Mouse (Mus musculus) kidney, embryonic 16.5 days (tissue): ENCODE measurements at regions not wholly inside any gene's neighbourhood (a gene's known extent, or its start where the extent isn't known, plus 50 kb on each side); places are given as distances from the start of the nearest gene placed in this dataset.

Experiments used
- ATAC-seq: fragments of 200-750 bp; cut with Nextera tagmentation; 2 replicates; pipeline ENCODE4 v1.8.0; 2017; ENCODE audit warnings: moderate TSS enrichment; ENCODE audit not compliant: low FRiP score, low TSS enrichment
- H3K27ac ChIP-seq: fragments of 300-500 bp; sonication (generic); 2 replicates; pipeline ENCODE4 v1.5.1; 2014; ENCODE audit warnings: low read length
- H3K27me3 ChIP-seq: fragments of 300-500 bp; sonication (generic); 2 replicates; pipeline ENCODE4 v1.6.1; 2014; ENCODE audit warnings: low read length, control low read depth, mixed read lengths; ENCODE audit not compliant: insufficient read depth
- H3K36me3 ChIP-seq: fragments of 300-500 bp; sonication (generic); 2 replicates; pipeline ENCODE4 v1.6.1; 2014; ENCODE audit warnings: low read length, control low read depth, mixed read lengths; ENCODE audit not compliant: insufficient read depth
- H3K4me1 ChIP-seq: fragments of 300-500 bp; sonication (generic); 2 replicates; pipeline ENCODE4 v1.6.1; 2014; ENCODE audit warnings: low read length, control low read depth, mixed read lengths; ENCODE audit not compliant: insufficient read depth
- H3K4me2 ChIP-seq: fragments of 300-500 bp; sonication (generic); replicated peaks from 2 replicates; pipeline ENCODE4 v1.6.1; 2014; ENCODE audit warnings: low read depth, low read length
- H3K4me3 ChIP-seq: fragments of 300-500 bp; sonication (generic); 2 replicates; pipeline ENCODE4 v1.5.1; 2014; ENCODE audit warnings: mild to moderate bottlenecking, low read length
- H3K9ac ChIP-seq: fragments of 300-500 bp; sonication (generic); replicated peaks from 2 replicates; pipeline ENCODE4 v1.6.1; 2014; ENCODE audit warnings: low read length
- H3K9me3 ChIP-seq: fragments of 300-500 bp; sonication (generic); 2 replicates; pipeline ENCODE4 v1.6.1; 2016; ENCODE audit warnings: low read length, control low read depth
- WGBS: fragments of 180-500 bp; shearing (Covaris S2); extraction: QIAGEN DNeasy Blood & Tissue Kit; methylation state at CpG from one replicate; pipeline ENCODE4 v1.1.7; 2014; 5-methylcytosine and 5-hydroxymethylcytosine counted together

- Histone ChIP-seq H3K4me1 (peaks cover 8% of the 10 kb centered on the region; the same call in 1 of the 2 replicates), H3K27me3 (peaks cover 31% of the 10 kb centered on the region), H3K36me3 (no peaks in the 10 kb centered on the region), H3K27ac (no peak overlapping the region), H3K9ac (no peak overlapping the region), H3K4me2 (no peak overlapping the region), H3K9me3 (no peaks in the 10 kb centered on the region), H3K4me3 (no peak overlapping the region)
- ATAC-seq: no peak
- WGBS: 54% methylated on average over 6 of the region's 6 CpGs
Observed at GRCm38 (mm10) chr6:84262766-84263165, 254.4 kb downstream of the Dysf start.

- Histone ChIP-seq H3K27ac (no peak overlapping the region), H3K27me3 (peaks cover 23% of the 10 kb centered on the region), H3K9me3 (no peaks in the 10 kb centered on the region), H3K4me3 (no peak overlapping the region), H3K4me1 (peaks cover under 1% of the 10 kb centered on the region; the same call in 1 of the 2 replicates), H3K9ac (no peak overlapping the region), H3K4me2 (no peak overlapping the region), H3K36me3 (no peaks in the 10 kb centered on the region)
- 81% methylated on average over 3 of the region's 3 CpGs for WGBS
- no peak for ATAC-seq
Observed at GRCm38 (mm10) chr6:84261483-84261882, 253.1 kb downstream of the Dysf start.
